Mouse (Mus musculus) thymus, adult 2 months (tissue): ENCODE results near the gene Hdgfl3.

Source experiments
- CTCF ChIP-seq: fragments of 200-500 bp; IDR thresholded peaks from 2 replicates; pipeline ENCODE4 v1.5.1; 2012; ENCODE audit warnings: mild to moderate bottlenecking, control low read depth, low read length, moderate library complexity, borderline replicate concordance; ENCODE audit not compliant: control insufficient read depth, poor library complexity, insufficient read depth; ENCODE audit errors: extremely low read depth
- POLR2A ChIP-seq: fragments of 200-500 bp; IDR thresholded peaks from 2 replicates; pipeline ENCODE4 v1.6.1; 2012; ENCODE audit warnings: mild to moderate bottlenecking, low read length, control low read depth, moderate library complexity; ENCODE audit not compliant: control insufficient read depth, poor library complexity, insufficient read depth; ENCODE audit errors: extremely low read depth

DNA sequence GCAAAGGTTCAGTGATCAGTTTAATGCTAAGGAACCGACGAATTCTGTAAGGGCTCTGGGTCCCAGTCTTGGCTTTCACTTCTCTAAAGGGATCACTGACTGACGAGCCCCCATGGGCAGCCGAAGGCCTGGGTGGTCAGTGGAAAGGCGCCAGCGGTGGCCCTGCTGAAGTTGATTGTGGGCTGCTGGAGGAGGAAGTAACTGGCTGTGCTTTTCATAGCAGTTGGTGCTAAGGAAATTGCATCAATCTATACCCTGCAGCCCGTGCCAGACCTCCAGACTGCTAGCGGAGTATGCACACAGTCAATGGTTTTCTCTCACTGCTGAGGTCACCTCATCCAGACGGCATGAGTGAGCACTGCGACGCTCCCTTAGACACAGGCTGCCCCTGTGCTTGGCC is 74.2 kb downstream of the Hdgfl3 start:
- no peak for TF ChIP-seq CTCF
- TF ChIP-seq POLR2A = no peak
